ENCODE assay signal across 23 mouse cellular contexts in the genomic region with DNA sequence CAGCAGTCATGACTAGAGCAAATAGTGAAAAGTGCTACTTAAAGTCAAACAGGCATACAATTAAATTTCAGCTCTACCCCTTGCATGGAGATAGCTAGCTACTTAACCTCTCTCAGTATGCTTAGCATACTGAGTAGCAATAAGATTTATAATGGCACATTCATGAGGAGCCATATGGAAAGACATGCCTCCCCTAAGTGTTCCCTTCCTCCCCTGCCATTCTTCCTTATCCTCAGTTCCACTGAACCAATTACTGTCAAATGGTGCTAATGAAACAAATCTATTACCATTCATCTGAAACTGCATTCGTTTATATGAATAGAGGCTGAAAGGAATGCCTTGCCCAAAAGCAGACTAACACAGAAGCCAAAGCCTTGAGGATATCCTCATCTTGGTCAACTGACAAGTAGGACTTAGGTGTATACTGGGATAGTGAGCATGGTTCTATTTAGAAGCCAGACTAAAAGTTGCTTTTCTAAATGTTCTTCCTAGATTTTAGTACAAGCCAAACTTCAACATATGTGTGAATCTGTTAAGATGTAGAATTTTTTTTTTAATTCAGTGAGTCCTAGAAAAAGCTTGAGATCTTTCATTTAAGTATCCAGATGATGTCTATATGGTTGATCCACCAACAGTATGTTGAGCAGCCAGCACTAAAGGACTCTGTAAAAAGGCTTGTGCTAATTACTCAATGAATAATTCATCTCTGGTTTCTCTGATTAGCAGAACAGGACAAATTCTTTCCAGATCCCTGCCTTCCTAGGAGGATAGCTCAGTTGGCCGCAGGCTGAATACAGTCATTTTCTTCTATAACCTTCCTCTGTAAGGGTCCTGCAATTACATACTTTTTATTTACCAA.
A peak's percentile ranks its signal among the peaks of the same experiment; 100 is the strongest.
DNase-seq lines count a peak whose midpoint lies in the region; ATAC-seq and TF ChIP-seq lines count a peak whose summit lies in the region.
"Had no signal": no experiment of that assay in that cellular context is flagged by ENCODE, and none has a peak within 500 bp of the region (broad histone marks: within the 10 kb centered on the region; RNA-seq: fewer than 3 reads in every experiment).

No protein-coding gene starts in this region.

- no peak overlapping the region for H3K4me2 ChIP-seq in forebrain, embryonic 14.5 days (ENCODE audit: low read length)
- H3K4me2 ChIP-seq in neural tube, embryonic 14.5 days (ENCODE audit: low read depth, low read length), result no peak overlapping the region
- H3K4me2 ChIP-seq in midbrain, embryonic 13.5 days (replicated peaks), result no peak overlapping the region
- H3K4me2 ChIP-seq in midbrain, embryonic 16.5 days (ENCODE audit: low read length), result no peak overlapping the region
- H3K4me2 ChIP-seq: embryonic facial prominence, embryonic 12.5 days; heart, embryonic 11.5 days; heart, embryonic 15.5 days; hindbrain, embryonic 14.5 days; intestine, embryonic 15.5 days had no signal

- H3K9ac ChIP-seq in forebrain, embryonic 14.5 days (ENCODE audit: low read length), result no peak overlapping the region
- no peak overlapping the region for H3K9ac ChIP-seq in neural tube, embryonic 14.5 days (replicated peaks; ENCODE audit: low read depth, low read length)
- no peak overlapping the region for H3K9ac ChIP-seq in midbrain, embryonic 13.5 days (replicated peaks)
- no peak overlapping the region for H3K9ac ChIP-seq in midbrain, embryonic 16.5 days (ENCODE audit: low read depth, low read length)
- H3K9ac ChIP-seq: embryonic facial prominence, embryonic 12.5 days; heart, embryonic 15.5 days; hindbrain, embryonic 14.5 days; intestine, embryonic 15.5 days had no signal

- no peak overlapping the region for H3K4me3 ChIP-seq in layer of hippocampus, adult 2 months
- H3K4me3 ChIP-seq in forebrain, embryonic 14.5 days (ENCODE audit: low read depth, low read length), result no peak overlapping the region
- H3K4me3 ChIP-seq in neural tube, embryonic 14.5 days (ENCODE audit: low read depth, low read length), result no peak overlapping the region
- H3K4me3 ChIP-seq in midbrain, embryonic 13.5 days (replicated peaks), result no peak overlapping the region
- H3K4me3 ChIP-seq in midbrain, embryonic 16.5 days (ENCODE audit: low read depth, low read length), result no peak overlapping the region
- H3K4me3 ChIP-seq: embryonic facial prominence, embryonic 12.5 days; heart, adult 2 months; heart, embryonic 15.5 days; intestine, embryonic 15.5 days had no signal

- peak overlapping the region; percentile 29; the same call in 1 of the 2 replicates for H3K27ac ChIP-seq in layer of hippocampus, adult 2 months
- no peak overlapping the region for H3K27ac ChIP-seq in forebrain, embryonic 14.5 days (ENCODE audit: low read depth, low read length)
- H3K27ac ChIP-seq in neural tube, embryonic 14.5 days (ENCODE audit: low read depth, low read length), result no peak overlapping the region
- H3K27ac ChIP-seq in midbrain, embryonic 13.5 days, result no peak overlapping the region
- H3K27ac ChIP-seq in midbrain, embryonic 16.5 days (ENCODE audit: low read length), result no peak overlapping the region
- H3K27ac ChIP-seq: embryonic facial prominence, embryonic 12.5 days; heart, adult 2 months; heart, embryonic 15.5 days; hindbrain, embryonic 14.5 days; intestine, embryonic 15.5 days had no signal

- no peaks in the 10 kb centered on the region for H3K9me3 ChIP-seq in forebrain, embryonic 14.5 days (replicated peaks; ENCODE audit: control insufficient read depth, low read length)
- no peaks in the 10 kb centered on the region for H3K9me3 ChIP-seq in neural tube, embryonic 14.5 days (ENCODE audit: control insufficient read depth, low read length)
- H3K9me3 ChIP-seq in midbrain, embryonic 13.5 days, result no peaks in the 10 kb centered on the region
- no peaks in the 10 kb centered on the region for H3K9me3 ChIP-seq in midbrain, embryonic 16.5 days (replicated peaks; ENCODE audit: control insufficient read depth, low read length, poor library complexity, severe bottlenecking)
- H3K9me3 ChIP-seq: embryonic facial prominence, embryonic 12.5 days; heart, embryonic 15.5 days; intestine, embryonic 15.5 days had no signal

- peak; percentile 94 for ATAC-seq in forebrain, embryonic 14.5 days
- ATAC-seq in neural tube, embryonic 14.5 days (ENCODE audit: low read depth), result peak; percentile 81
- no peak for ATAC-seq in midbrain, embryonic 13.5 days
- ATAC-seq in midbrain, embryonic 16.5 days, result no peak
- ATAC-seq: activated CD4-positive, CD25-positive, alpha-beta regulatory T cell, adult 4 months; intestine, embryonic 15.5 days; Patski had no signal

- H3K4me1 ChIP-seq in forebrain, embryonic 14.5 days (ENCODE audit: control insufficient read depth, insufficient read depth, low read length), result no peaks in the 10 kb centered on the region
- H3K4me1 ChIP-seq in neural tube, embryonic 14.5 days (ENCODE audit: control insufficient read depth, insufficient read depth, low read length), result no peaks in the 10 kb centered on the region
- H3K4me1 ChIP-seq in midbrain, embryonic 13.5 days (replicated peaks), result no peaks in the 10 kb centered on the region
- H3K4me1 ChIP-seq in midbrain, embryonic 16.5 days (ENCODE audit: control insufficient read depth, insufficient read depth, low read length), result no peaks in the 10 kb centered on the region; the same call in 1 of the 2 replicates
- H3K4me1 ChIP-seq: embryonic facial prominence, embryonic 12.5 days; heart, embryonic 15.5 days; intestine, embryonic 15.5 days had no signal

- H3K27me3 ChIP-seq in forebrain, embryonic 14.5 days (replicated peaks; ENCODE audit: control insufficient read depth, insufficient read depth, low read length), result no peaks in the 10 kb centered on the region
- no peaks in the 10 kb centered on the region for H3K27me3 ChIP-seq in neural tube, embryonic 14.5 days (ENCODE audit: control insufficient read depth, insufficient read depth, low read length)
- H3K27me3 ChIP-seq in midbrain, embryonic 13.5 days, result no peaks in the 10 kb centered on the region
- H3K27me3 ChIP-seq in midbrain, embryonic 16.5 days (ENCODE audit: control insufficient read depth, insufficient read depth, low read depth, low read length), result no peaks in the 10 kb centered on the region
- H3K27me3 ChIP-seq: CH12.LX; embryonic facial prominence, embryonic 12.5 days; heart, embryonic 15.5 days; intestine, embryonic 15.5 days had no signal

- DNase-seq in layer of hippocampus, adult 2 months (ENCODE audit: low spot score in 2 of 2), result no peak
- DNase-seq in layer of hippocampus, postnatal 14 days (ENCODE audit: low spot score in 2 of 2), result no peak
- peak; percentile 86 for DNase-seq in brain, embryonic 14.5 days (ENCODE audit: low read depth)
- DNase-seq in forebrain, embryonic 14.5 days (ENCODE audit: low spot score), result peak; percentile 72
- DNase-seq: adrenal gland, adult 2 months; adrenal gland, postnatal 25 days; cerebellum, adult 11-12 months; cerebellum, adult 9-10 months; cerebellum, postnatal 25 days; gastrocnemius, postnatal 14 days; heart, adult 2 months; heart, postnatal 14 days had no signal

- no peak for TF ChIP-seq CTCF in layer of hippocampus, adult 2 months (conservative IDR thresholded peaks at IDR 0.05)
- TF ChIP-seq CTCF in brain, embryonic 14.5 days (IDR thresholded peaks at IDR 0.05; ENCODE audit: borderline replicate concordance, extremely low read depth, insufficient read depth, insufficient read length), result no peak

- 15% methylated on average over 2 of the region's 2 CpGs for WGBS in forebrain, embryonic 14.5 days
- WGBS in neural tube, embryonic 14.5 days, result 43% methylated on average over 2 of the region's 2 CpGs
- WGBS in midbrain, embryonic 13.5 days, result 62% methylated on average over 2 of the region's 2 CpGs
- WGBS in midbrain, embryonic 16.5 days, result 57% methylated on average over 2 of the region's 2 CpGs

- H3K36me3 ChIP-seq in forebrain, embryonic 14.5 days (ENCODE audit: control insufficient read depth, insufficient read depth, low read length), result no peaks in the 10 kb centered on the region
- no peaks in the 10 kb centered on the region for H3K36me3 ChIP-seq in neural tube, embryonic 14.5 days (ENCODE audit: control insufficient read depth, insufficient read depth, low read length)
- H3K36me3 ChIP-seq in midbrain, embryonic 13.5 days, result no peaks in the 10 kb centered on the region
- no peaks in the 10 kb centered on the region for H3K36me3 ChIP-seq in midbrain, embryonic 16.5 days (ENCODE audit: control insufficient read depth, insufficient read depth, low read length)
- H3K36me3 ChIP-seq: embryonic facial prominence, embryonic 12.5 days; heart, embryonic 15.5 days; intestine, embryonic 15.5 days had no signal

- TF ChIP-seq POLR2A in brain, embryonic 14.5 days (IDR thresholded peaks at IDR 0.05; ENCODE audit: borderline replicate concordance, extremely low read depth, insufficient read depth, insufficient read length, poor library complexity, severe bottlenecking), result no peak

Comparison
In these comparisons a context has a peak if more than half of its experiments do, and no peak if none do; other contexts are left out.
1. DNase-seq: peak in brain, embryonic 14.5 days (single experiment) and forebrain, embryonic 14.5 days (single experiment); none in layer of hippocampus, adult 2 months (0 of 2) and layer of hippocampus, postnatal 14 days (0 of 2).
2. ATAC-seq: peak in forebrain, embryonic 14.5 days (single experiment) and neural tube, embryonic 14.5 days (single experiment); none in midbrain, embryonic 13.5 days (single experiment) and midbrain, embryonic 16.5 days (single experiment).